Mouse (Mus musculus) fat pad, adult 2 months (tissue): ENCODE results near the gene Rab11b.
"Not testable (repeated sequence)": the region's sequence is repeated elsewhere in the genome, so short reads cannot be mapped to it uniquely, and the experiment has no call there.

Source experiments
- DNase-seq: peaks from one replicate; pipeline ENCODE4 v3.0.0-alpha.2; 2011; ENCODE audit warnings: low read depth, low spot score; ENCODE audit errors: extremely low read depth

Rab11b gene

DNA sequence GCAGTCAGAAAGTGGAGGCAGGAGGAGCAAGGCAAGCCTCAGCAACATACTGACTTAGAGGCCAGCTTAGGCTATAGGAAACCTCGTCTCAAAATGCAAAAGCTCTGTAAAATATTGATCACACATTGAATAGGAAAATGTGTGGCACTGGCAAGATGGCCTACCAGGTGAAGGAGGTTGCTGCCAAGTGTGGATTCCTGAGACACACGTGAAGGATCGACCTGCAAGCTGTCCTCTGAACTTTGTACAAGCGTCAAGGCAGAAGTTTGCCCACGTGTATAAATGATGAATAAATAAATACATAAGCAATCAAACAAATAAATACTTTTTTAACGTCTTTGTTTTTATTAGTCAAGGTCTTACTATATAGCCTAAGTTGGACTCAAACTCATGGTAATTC, 13.1 kb upstream of the Rab11b start:
- no peak for DNase-seq

DNA sequence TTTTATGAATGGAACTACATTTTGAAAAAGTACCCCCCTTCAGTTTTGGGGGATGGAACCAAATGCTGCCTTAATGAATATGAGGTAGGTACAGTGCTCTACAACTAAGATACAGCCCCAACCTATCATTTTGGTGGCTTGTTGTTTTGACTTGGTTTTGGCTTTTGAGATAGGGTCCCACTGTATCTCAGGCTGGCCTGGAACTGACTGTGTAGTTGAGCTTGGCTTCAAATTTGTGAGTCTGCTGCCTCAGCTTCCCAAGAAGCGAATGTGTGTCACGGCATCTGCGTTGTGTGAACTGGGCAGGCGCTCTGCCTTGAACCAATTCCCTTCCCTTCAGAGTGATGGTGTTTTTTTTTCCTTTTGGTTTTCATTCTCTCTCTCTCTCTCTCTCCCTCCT, 11.3 kb upstream of the Rab11b start:
- no peak for DNase-seq

DNA sequence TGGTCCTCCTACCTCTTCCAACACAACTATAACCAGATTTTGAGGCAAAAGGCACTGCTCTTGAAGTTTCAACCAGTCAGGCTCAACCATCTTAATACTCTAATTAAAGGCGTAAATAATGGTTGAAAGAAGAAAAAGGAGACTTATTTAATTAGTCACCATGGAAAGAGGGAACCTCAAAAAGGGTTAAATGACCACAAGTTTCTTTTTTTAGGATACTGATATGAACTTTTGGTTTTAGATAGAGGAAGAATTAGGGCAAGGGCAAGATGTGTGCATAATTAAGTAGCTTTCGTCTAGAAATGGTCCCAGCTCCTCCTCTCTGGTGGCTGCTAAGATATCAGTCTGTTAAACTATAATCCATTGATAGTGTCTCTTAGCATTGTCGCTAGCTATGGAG, 6.1 kb upstream of the Rab11b start:
- no peak for DNase-seq

DNA sequence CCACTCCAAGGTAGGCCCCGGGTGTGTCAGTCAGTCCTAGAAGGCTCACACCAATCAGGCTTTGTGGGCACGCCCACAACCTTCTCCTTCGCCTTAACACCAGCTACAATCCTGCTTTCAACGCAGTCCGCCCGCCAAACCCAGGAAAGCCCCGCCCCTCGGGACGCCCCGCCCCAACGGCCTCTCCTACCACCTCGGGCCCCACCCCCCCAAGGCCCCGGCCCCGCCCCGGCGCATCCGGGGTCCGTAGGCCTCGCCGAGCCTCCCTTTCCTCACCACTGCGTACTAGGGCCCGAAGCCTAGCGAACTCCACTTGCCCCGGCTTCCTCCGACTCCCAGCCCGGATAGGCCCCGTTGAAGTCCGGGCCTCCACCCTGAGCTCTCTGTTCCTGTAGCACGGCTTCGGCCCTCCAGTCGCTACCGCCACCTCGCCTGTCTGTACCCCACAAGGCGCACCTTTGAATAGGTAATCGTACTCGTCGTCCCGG, 519 bp downstream of the Rab11b start:
- DNase-seq: no peak

DNA sequence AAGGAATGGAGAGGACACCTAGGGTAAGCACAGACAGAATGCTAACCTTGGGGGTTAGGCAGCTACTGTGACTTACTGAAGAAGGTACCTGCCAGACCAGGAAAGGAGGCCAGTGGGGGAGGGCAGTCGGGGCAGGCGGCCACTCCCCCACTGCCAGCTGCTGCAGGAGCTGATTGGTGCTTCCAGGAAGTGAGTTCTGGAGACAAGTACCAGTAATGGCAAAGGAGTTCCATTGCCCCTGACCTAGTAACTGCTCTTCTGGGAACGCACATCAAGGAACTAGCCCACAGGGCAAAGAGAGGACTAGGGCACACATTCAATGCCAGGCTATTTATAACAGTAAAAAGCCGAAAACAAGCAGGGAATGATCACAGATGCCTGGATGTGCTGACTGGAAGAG, 3.1 kb downstream of the Rab11b start:
- peak; percentile 85 for DNase-seq

DNA sequence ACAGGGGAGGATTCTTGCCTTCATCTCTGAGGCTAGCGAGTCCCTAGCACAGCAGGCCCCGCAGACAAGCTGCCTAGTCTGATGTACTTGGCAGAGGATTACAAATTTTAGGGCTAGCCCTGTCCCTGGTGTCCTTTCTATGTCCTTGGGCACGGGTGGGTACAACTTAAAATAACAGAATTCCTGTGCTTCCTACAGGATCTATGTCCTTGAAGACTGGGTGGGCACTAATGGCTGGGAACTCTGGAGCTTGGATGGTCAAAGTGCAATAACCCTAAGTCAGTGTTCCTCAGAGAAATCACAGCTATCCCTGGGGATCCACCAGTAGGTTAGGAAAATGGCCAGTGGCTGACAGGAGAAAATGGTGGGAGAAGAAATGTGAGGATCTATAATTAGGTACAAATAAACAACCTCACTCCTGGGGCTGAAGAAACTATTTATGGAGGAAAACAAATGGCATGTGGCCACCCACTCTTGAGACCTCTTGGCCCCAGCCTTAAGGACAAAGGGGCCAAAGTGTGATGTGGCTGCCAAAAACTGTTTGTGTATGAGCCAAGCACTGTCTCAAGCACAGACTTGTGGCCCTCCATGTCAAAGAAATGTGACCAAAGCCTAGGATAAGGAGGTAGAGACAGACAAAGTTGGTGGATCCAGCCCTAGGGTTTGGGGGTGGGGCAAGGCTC, 4.1 kb downstream of the Rab11b start:
- DNase-seq: peak; percentile 76

DNA sequence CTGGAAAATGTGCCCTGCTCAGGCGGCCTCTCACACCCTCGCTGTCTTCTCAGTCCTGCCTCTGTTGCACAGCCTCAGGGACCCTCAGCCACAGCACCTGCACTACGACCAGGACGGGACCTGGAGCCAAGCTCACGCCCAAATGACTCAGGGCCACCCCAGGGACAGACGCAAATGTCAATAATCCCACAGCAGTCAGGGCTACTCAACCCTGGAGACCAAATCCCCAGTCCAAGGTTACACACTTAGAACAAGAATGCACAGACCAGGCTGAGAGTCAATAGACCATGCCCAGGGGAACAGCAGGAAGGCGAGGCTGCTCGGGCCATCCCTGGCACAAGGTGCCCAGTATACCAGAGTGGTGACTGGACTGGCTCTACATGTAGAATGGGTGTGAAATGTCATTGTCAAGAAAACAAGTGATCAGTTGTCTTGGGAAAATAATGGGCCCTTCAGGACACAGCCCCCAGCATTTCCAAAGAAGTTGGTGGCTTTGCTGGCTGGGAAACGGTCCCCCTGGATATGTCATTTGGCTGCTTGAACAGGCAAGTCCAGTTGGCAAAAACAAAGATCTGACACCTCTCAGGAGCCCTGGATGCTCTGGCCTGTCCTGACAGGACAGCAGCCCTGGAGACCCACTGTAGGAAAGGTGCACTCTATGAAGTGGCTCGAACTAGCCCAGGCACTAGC, 4.8 kb downstream of the Rab11b start:
- peak; percentile 95 for DNase-seq

DNA sequence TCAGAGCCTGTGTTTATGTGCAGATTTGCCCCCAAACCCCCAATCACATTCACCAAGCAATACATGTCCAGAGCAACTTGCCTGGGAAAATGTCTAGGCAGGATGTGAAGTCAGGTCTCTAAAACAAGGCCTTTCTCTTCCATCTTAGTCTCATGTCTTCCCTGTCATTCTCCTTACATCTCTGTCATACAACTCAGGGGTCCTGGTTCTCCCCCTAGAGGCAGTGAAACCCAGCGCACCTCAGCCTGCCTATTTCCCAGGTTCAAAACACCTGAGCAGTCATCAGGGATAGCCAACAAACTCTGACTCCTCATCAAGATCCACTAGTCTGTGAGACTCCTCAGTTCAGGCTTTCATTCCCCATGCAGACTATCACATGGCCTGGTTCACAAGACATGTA, 5.7 kb downstream of the Rab11b start:
- DNase-seq: no peak

DNA sequence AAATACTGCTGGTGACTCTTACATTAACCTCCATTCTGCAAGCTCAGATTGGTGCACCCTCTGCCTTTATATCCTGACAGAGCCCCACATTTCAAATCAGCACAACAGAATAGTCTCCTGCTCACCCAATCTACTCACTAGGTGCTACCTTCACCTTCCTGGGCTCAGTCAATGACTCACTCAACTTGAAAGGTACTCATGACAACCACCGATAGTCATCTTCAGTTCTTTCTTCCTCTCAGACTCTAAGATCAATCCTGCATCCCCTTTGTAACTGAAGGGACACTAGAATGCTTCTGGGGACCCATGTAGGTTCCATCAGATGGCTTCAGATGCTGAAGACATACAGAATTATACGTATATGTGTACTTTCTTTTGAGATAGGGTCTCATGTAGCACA, 8.0 kb downstream of the Rab11b start:
- no peak for DNase-seq

DNA sequence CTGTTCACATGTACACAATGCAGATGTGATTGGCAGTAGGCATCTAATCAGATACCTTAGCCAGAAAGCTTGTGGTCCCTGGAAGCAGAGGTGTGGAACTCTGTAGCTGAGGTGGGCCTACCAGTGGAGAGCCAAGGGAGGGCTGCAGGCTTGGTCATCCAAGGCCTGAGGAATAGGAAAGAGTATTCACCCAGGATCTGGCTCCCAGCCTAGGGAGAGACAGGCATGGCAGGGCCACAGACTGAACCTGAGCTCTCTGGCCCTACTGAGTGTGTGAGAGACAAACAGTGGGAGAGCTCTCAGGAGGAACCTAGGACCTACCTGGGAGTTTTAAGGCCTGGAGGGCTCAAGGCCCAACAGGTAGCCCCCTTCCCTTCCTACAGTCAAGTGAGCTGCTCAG, 9.1 kb downstream of the Rab11b start:
- no peak for DNase-seq

DNA sequence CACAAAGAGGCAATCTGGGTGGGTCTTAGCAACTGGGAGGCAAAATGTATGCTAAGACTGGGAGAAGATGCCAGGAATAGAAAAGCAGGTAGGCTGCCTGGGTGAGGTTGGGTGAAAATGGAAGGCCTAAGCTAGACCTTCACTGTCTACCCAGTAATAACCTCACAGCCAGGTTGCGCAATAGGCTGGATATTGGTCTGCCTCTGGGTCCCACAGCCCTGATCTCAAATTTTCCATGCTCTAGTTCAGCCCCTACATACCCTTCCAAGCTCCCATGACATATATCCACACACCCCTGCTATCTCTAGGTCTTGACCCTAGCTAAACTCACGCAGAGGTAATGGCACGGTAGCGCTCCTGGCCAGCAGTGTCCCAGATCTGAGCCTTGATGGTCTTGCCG, 10.9 kb downstream of the Rab11b start:
- DNase-seq: no peak

DNA sequence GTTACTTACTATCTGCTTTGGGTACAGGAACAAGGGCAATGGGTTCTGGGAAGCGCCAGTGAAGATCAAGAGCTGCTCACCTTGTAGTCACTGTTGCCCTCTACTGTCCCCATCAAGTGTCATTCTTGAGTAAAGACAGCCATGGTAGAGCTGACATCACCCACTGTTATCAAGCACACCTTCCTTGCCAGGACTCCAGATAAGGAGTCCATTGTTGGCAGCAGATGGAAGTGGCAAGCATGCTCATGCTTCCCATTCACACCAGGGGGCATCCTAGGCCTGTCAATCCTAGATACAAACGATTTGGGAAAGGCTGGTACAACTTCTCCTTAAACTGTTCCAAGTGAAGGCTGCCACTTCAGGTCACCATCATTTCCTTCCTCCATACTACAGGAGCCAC, 14.3 kb downstream of the Rab11b start:
- DNase-seq: no peak

DNA sequence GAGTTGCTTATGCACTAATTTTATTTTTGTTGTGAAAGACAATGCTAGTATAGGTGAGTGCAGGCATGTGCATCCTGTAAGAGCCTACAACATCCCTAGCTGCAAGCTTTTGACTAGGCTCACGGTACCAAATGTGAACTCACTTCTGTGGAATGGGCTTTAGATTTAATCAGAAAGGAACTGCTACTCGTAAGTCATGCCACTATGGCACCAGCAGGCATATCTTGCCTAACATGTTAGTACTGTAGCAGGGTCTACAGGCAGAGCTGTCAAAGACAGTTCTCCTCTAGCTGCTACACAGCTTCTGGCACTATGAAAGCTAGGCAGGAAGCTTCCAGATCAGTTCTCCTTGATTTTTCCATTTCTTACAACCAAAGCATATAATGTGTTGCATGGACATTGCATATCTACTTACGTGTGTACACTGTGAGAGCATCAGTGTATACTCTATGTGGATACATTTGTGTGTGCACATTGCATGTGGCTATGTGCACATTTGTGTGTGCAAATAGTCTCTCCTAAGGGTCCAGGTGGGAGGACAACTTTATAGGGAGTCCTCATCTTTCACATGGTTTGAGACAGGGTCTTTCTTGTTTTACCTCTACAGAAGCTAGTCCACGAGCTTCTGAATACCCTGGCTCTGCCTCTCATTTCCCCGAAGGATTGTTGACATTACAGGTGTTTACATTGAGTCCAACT, 15.5 kb downstream of the Rab11b start:
- DNase-seq: no peak

DNA sequence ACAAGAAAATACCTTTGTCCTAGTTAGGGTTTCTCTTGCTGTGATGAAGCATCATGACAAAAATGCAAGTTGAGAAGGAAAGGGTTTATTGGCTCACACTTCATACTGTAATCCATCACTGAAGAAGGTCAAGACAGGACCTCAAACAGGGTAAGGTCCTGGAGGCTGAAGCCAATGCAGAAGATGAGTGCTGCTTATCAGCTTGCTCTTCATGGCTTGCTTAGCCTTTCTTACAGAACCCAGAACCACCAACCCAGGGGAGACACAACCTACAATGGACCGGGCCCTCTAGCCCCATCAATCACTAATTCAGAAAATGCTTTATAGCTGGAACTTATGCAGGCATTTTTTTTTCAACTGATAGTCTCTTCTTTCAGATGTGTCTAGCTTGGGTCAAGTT, 17.9 kb downstream of the Rab11b start:
- DNase-seq: no peak

DNA sequence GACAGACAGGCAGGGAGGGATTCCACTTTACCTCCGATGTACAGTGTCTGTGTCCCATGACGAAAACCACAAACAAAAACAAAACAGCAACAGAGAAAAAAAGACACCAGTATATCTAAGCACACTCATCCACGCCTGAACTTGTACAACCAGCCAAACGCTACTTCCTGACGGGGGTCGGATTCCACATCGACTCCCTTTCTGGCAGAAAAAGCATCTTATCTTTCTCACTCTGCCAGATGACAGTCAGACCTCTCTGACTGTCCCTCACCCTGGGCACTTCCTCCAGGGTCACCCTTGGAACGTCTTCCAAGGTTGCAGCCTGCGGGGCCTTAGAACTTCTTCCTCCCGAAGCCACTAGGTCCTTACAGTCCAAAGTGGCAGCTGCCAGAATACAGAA, 26.8 kb downstream of the Rab11b start:
- DNase-seq: not testable (repeated sequence)

DNA sequence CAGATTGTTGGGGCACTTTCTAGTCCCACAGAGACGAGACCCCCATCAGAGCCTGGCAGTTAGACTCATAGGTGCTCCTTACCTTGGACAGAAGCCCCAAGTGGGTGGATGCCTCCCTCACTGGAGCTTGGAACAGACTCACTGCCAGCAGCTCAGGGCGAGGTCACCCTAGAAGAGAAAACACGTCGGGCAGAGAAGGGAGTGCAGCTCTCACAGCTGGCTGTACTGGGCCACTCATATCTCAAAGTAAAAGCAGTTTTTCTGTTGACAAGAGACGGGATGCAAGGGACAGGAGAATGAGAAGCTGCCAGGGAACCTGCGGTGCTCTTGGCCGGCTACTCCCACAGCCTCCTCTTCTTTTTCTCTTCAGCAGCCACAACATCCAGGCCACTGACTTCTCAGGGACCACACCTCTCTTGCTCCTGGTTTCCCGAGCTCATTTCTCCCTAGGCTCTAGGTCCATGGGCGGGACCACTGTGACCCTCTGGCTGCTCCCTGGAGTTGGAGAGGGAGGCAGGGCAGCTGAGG, 27.7 kb downstream of the Rab11b start:
- not testable (repeated sequence) for DNase-seq

DNA sequence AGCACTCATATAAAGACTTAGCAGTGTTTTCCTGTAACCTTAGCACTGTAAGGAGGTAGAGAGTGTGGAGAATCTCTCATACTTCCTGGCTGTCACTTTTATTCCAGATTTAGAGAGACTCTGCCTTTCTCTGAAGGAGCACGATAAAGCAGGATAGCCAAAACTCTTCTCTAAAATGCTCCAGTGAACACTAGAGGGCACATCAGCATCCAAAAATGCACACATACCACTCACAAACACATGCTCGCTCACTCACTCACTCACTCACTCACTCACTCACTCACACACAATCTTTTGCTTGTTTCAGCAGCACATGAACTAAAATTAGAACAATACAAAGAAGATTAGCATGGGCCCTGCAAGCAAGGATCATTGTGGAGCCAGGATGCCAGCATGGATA, 31.1 kb downstream of the Rab11b start:
- DNase-seq: no peak

DNA sequence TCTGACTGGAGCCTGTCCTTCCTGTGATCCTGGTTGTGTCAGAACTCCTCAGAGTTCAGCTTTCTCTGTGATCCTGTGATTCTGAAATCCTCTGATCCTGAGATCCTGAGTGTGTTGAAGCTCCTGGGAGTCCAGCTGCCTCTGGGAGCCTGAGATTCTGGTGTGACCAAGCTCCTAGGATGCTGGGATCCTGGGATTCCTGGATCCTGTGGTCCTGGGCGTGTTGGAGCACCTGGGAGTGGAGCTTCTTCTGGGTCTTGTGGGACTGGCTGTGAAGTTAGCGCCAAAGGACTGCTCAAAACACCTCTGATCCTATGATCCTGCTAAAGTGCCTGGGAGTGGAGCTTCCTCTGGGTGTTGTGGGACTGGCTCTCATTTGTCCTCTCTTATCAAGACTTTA, 31.9 kb downstream of the Rab11b start:
- no peak for DNase-seq

DNA sequence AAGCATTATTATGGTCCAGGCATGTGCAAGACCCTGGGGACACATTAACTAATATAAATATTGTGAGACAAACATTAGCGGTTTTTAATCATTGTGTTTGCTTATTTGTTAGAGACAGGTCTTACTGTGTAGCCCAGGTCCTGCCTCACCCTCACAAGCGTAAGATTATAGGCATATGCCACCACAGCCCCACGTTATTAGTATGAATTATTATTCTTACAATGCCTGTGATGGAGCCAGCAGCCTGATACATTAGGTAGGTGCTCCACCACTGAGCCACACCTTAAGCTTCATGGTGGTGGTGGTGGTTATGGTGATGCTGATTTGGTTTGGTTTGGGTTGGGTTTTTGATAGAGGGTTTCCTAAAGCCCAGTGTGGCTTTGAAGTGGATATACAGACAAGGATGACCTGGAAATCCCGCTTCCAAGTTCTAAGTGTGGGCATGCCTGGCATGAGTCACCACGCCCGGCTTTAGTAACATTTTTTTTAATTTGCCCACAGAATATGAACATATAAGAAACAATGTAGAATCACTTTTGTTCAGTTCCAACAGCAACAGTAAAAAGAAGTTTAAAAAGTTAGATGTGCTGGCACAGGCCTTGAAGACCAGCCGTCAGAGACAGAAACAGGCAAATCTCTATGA, 40.5 kb downstream of the Rab11b start:
- DNase-seq: no peak

DNA sequence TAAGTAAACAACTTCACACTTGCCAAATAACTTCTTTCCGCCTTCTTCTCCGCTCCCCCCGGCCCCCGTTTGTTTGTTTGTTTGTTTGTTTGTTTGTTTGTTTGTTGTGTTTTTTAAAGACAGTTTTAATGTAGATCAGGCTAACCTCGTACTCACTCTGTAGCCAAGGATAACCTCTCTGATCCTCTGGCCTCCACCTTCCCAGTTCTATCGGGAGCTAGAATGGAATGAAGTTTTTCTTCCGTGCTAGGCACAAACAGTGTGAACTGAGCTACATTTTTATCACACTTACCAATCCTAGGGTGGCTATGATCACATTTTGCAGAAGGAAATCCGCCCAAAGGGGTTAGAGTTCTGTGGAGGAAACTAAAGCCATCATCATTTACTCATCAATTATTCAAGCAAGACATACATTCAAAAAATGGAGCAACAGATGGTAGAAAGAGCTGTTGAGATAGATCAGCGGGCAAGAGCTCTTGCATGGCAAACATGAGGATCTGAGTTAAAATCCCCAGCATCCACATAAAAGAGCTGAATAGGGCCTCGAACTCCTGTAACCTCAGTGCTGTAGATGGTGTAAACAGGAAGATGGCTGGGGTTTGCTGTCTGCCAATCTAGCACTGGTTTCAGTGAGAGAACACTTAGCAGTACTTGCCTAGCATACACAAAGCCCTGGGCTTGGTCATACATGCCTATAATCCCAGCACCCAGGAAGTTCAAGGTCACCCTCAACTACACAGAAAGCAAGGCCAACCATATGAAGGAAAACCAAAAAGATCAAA, 41.2 kb downstream of the Rab11b start:
- no peak for DNase-seq
